Comparison of ENCODE assay signal across 10 mouse cellular contexts in the genomic region with DNA sequence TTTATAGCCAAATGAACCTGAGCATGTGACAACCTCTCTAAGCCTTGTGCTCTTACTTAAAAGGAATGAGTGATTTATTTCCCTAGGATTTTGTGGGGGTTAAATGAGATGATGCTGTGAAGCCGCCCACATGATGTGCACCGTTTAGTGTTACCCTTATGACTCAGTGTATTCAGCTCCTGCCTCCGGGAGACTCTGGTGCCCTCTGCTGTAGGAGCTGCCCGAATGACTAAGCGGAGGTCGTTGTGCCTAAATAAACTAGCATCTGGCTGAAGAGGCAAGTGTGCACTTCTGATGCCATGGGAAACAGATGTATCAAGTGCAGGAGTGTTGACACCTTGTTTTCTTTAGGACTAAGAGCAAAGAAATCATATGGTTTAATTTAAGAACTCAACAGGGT. TPM values are rescaled to one million over a fixed set of nuclear protein-coding genes. Genes with fewer than 3 reads are reported as not detected.
DNase-seq lines count a peak whose midpoint lies in the region; ATAC-seq and TF ChIP-seq lines count a peak whose summit lies in the region.
"Had no signal": no experiment of that assay in that cellular context is flagged by ENCODE, and none has a peak within 500 bp of the region (broad histone marks: within the 10 kb centered on the region; RNA-seq: fewer than 3 reads in every experiment).

No protein-coding gene starts in this region.

- H3K9ac ChIP-seq in kidney, embryonic 14.5 days (ENCODE audit: low read depth, low read length), result no peak overlapping the region

- peak; percentile 31 for DNase-seq in kidney, adult 18-20 months
- peak; percentile 24 for DNase-seq in adrenal gland, adult 8-10 months
- DNase-seq in left cerebral cortex, postnatal 36 days (ENCODE audit: low spot score in 2 of 2), result peak; percentile 41 to 46
- no peak for DNase-seq in cerebellum, adult 11 months
- DNase-seq in cerebellum, postnatal 4 days (ENCODE audit: low spot score in 2 of 2), result no peak
- no peak for DNase-seq in lung, postnatal 10 days

- no peak overlapping the region for H3ac ChIP-seq in C2C12 (ENCODE audit: control insufficient read depth, insufficient read length, low read depth)

- H3K79me2 ChIP-seq in C2C12 (ENCODE audit: control insufficient read depth, insufficient read depth), result no peaks in the 10 kb centered on the region

- no peaks in the 10 kb centered on the region for H3K9me3 ChIP-seq in kidney, embryonic 14.5 days (ENCODE audit: control insufficient read depth, low read length)

- H3K4me1 ChIP-seq in kidney, embryonic 14.5 days (ENCODE audit: control insufficient read depth, insufficient read depth, low read length), result no peaks in the 10 kb centered on the region

- H3K27me3 ChIP-seq in kidney, embryonic 14.5 days (ENCODE audit: control insufficient read depth, insufficient read depth, low read length), result no peaks in the 10 kb centered on the region
- no peaks in the 10 kb centered on the region for H3K27me3 ChIP-seq in C2C12 (ENCODE audit: control insufficient read depth, insufficient read depth, insufficient read length)

- 54% methylated on average over 6 of the region's 6 CpGs for WGBS in kidney, embryonic 14.5 days

- no peaks in the 10 kb centered on the region for H3K36me3 ChIP-seq in kidney, embryonic 14.5 days (ENCODE audit: control insufficient read depth, insufficient read depth, low read length)
- H3K36me3 ChIP-seq in C2C12 (ENCODE audit: control insufficient read depth, insufficient read depth), result no peaks in the 10 kb centered on the region

- intact Hi-C loops in left cerebral cortex, postnatal 36 days (cut with DNase I), result loop anchor here (5.0 kb wide), 1 partner anchor 99 kb away; the partner anchor contains the start of genes Gtf2e1 and Rabl3

- peak; percentile 36 for TF ChIP-seq CTCF in C2C12 (IDR thresholded peaks at IDR 0.05; ENCODE audit: control insufficient read depth, insufficient read depth, insufficient read length)

- H3K4me3 ChIP-seq in kidney, embryonic 14.5 days (ENCODE audit: low read length), result no peak overlapping the region
- no peak overlapping the region for H3K4me3 ChIP-seq in C2C12 (ENCODE audit: insufficient read depth, poor library complexity, severe bottlenecking)

- H3K27ac ChIP-seq in kidney, embryonic 14.5 days (ENCODE audit: low read depth, low read length), result no peak overlapping the region

- no peaks in the 10 kb centered on the region for H3K79me3 ChIP-seq in C2C12 (ENCODE audit: low read depth)

- H3K4me2 ChIP-seq in kidney, embryonic 14.5 days (replicated peaks; ENCODE audit: low read depth, low read length), result no peak overlapping the region

- no peak for ATAC-seq in kidney, embryonic 14.5 days (ENCODE audit: low FRiP score, low TSS enrichment)
- ATAC-seq: forebrain, embryonic 16.5 days had no signal

TF ChIP-seq in C2C12, 6 proteins besides CTCF, POLR2A, EP300 and RAD21:
- peak; percentile 26 for TF ChIP-seq USF1 (IDR thresholded peaks at IDR 0.05; ENCODE audit: low read depth)
- TF ChIP-seq FOSL1 (IDR thresholded peaks at IDR 0.05; ENCODE audit: insufficient read depth, low read length, poor library complexity, severe bottlenecking), result peak; percentile 24
- no peak for TF ChIP-seq CEBPB (IDR thresholded peaks at IDR 0.05; ENCODE audit: low read depth)

RNA-seq across cellular contexts. Expression of gene Ndufb4, which starts 18.1 kb away (rescaled TPM):
- 58.1 and 71.9 TPM in 2 replicates for polyA plus RNA-seq in kidney, embryonic 14.5 days (2014; fragmentation: Nextera tagmentation; extraction: Ambion mirVana)
- 68.5 TPM for polyA plus RNA-seq in C2C12 (2012; fragmentation: generic; extraction: Trizol)
- total RNA-seq in adrenal gland, adult 8-10 months (2022), result 10 to 100 TPM; 87.1 to 97.1 (median 92.0) TPM
- 10 to 100 TPM; 65.4 to 68.8 TPM for total RNA-seq in left cerebral cortex, postnatal 36 days (2021)

RNA-seq across cellular contexts. Expression of gene Hgd, which starts 56.2 kb away (rescaled TPM):
- 0.26 and 0.53 TPM in 2 replicates for polyA plus RNA-seq in kidney, embryonic 14.5 days (2014; fragmentation: Nextera tagmentation; extraction: Ambion mirVana)
- polyA plus RNA-seq in C2C12 (2012; fragmentation: generic; extraction: Trizol), result 0.02 TPM
- total RNA-seq in adrenal gland, adult 8-10 months (2022), result under 1 TPM in 3 of 4 experiments, not detected in 1; 0.45 to 0.86 (median 0.52) TPM
- not detected for total RNA-seq in left cerebral cortex, postnatal 36 days (2021)
- total RNA-seq: layer of hippocampus, postnatal 25 days had no signal

Comparison
In these comparisons a context has a peak if more than half of its experiments do, and no peak if none do; other contexts are left out.
1. DNase-seq: peak in kidney, adult 18-20 months (single experiment), adrenal gland, adult 8-10 months (single experiment) and left cerebral cortex, postnatal 36 days (2 of 2); none in cerebellum, adult 11 months (single experiment), cerebellum, postnatal 4 days (0 of 2) and lung, postnatal 10 days (single experiment).